Mouse (Mus musculus): ENCODE measurements around the gene Wfdc15a. TPM values are rescaled to one million over a fixed set of nuclear protein-coding genes. Genes with fewer than 3 reads are reported as not detected.

Wfdc15a gene
- polyA plus RNA-seq, 1 experiment from 2014 or later, result not detected

- Histone ChIP-seq H3K4me2 (ENCODE audit: low read depth, low read length) (no peak overlapping the region), H3K27me3 (ENCODE audit: control insufficient read depth, insufficient read depth, low read length) (no peaks in the 10 kb centered on the region), H3K9ac (replicated peaks; ENCODE audit: low read length) (no peak overlapping the region), H3K9me3 (replicated peaks; ENCODE audit: control insufficient read depth, low read length) (no peaks in the 10 kb centered on the region), H3K4me1 (ENCODE audit: control insufficient read depth, insufficient read depth, low read length) (no peaks in the 10 kb centered on the region), H3K36me3 (replicated peaks; ENCODE audit: control insufficient read depth, insufficient read depth, low read depth, low read length) (no peaks in the 10 kb centered on the region), H3K4me3 (ENCODE audit: low read depth, low read length) (no peak overlapping the region), H3K27ac (replicated peaks; ENCODE audit: low read depth, low read length) (no peak overlapping the region)
- DNase-seq (ENCODE audit: low spot score) (no peak), ATAC-seq (replicated peaks; ENCODE audit: insufficient number of reproducible peaks, low FRiP score, low TSS enrichment, low read depth) (no peak)
- 88% methylated on average over 7 of the region's 7 CpGs for WGBS
These were observed 43.8 kb downstream of the Wfdc15a start for GRCm38 (mm10) chr2:164156158-164156557.

- 90% methylated on average over 10 of the region's 10 CpGs for WGBS
- Histone ChIP-seq H3K9me3 (replicated peaks; ENCODE audit: control insufficient read depth, low read length) (no peaks in the 10 kb centered on the region), H3K9ac (replicated peaks; ENCODE audit: low read length) (no peak overlapping the region), H3K27me3 (ENCODE audit: control insufficient read depth, insufficient read depth, low read length) (no peaks in the 10 kb centered on the region), H3K27ac (replicated peaks; ENCODE audit: low read depth, low read length) (no peak overlapping the region), H3K36me3 (replicated peaks; ENCODE audit: control insufficient read depth, insufficient read depth, low read depth, low read length) (no peaks in the 10 kb centered on the region), H3K4me3 (ENCODE audit: low read depth, low read length) (no peak overlapping the region), H3K4me2 (ENCODE audit: low read depth, low read length) (no peak overlapping the region), H3K4me1 (ENCODE audit: control insufficient read depth, insufficient read depth, low read length) (no peaks in the 10 kb centered on the region)
- DNase-seq (ENCODE audit: low spot score), result no peak
- no peak for ATAC-seq (replicated peaks; ENCODE audit: insufficient number of reproducible peaks, low FRiP score, low TSS enrichment, low read depth)
These were observed 45.9 kb downstream of the Wfdc15a start for GRCm38 (mm10) chr2:164154007-164154406.

DNA sequence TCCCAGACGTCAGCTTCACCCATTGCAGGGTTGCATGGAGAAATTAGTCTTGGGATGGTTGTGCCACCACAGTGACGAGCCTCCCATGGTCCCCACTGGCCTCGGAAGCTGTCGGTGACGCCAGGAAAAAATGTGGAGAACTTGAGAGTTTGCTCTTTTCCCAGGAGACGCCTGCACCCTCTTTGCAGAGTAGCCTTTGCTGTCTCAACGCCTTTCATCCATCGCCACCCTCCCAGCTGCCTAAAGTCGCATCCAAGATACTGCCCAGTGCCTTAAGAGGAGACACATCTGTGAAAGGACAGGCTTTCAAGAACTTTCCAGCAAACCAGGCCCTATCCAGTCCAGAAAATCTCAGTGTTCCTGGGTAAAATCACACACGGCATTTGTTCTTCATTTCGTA is 47.6 kb downstream of the Wfdc15a start:
- 93% methylated on average over 11 of the region's 11 CpGs for WGBS

DNA sequence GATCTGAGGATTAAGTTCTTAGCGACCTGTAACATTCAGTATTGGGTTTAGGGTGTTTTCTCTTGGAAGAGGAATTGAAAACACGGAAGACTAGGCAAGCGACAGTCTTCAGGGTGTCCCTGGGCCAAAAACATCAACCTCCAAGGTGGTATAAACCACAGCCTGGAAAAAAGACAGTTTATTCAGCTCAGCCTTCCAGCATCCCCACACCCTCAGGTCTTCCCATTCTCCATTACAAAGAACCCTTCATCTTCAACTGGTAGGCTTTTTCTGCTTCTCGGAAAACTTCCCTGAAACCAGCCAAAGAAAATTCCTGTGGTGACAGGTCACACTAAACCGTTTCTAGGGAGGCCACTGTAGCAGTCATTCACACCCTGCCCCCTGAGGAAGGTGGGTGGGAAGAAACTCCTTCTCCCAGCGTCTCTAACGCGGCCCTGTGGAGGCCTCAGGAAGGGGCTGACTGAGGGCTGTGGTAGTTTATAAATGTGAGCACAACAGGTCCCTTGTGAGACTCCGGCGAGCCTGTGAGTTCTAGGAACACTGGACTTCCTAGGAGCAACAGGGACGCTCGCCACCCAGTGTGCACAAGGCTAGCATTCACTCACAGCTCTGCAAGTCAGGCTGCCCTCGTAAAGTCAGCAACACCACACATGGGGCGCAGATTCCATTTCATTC is 49.7 kb downstream of the Wfdc15a start:
- H3K9ac ChIP-seq (replicated peaks; ENCODE audit: low read length), result peak overlapping the region; percentile 5; the same call in 1 of the 2 replicates
- H3K27ac ChIP-seq (replicated peaks; ENCODE audit: low read depth, low read length), result no peak overlapping the region
- 33% methylated on average over 14 of the region's 14 CpGs for WGBS
- H3K36me3 ChIP-seq (replicated peaks; ENCODE audit: control insufficient read depth, insufficient read depth, low read depth, low read length), result no peaks in the 10 kb centered on the region
- H3K4me3 ChIP-seq (ENCODE audit: low read depth, low read length), result no peak overlapping the region
- no peak for DNase-seq (ENCODE audit: low spot score)
- H3K27me3 ChIP-seq (ENCODE audit: control insufficient read depth, insufficient read depth, low read length), result no peaks in the 10 kb centered on the region
- no peak for ATAC-seq (replicated peaks; ENCODE audit: insufficient number of reproducible peaks, low FRiP score, low TSS enrichment, low read depth)
- H3K4me1 ChIP-seq (ENCODE audit: control insufficient read depth, insufficient read depth, low read length), result no peaks in the 10 kb centered on the region
- no peaks in the 10 kb centered on the region for H3K9me3 ChIP-seq (replicated peaks; ENCODE audit: control insufficient read depth, low read length)
- H3K4me2 ChIP-seq (ENCODE audit: low read depth, low read length), result no peak overlapping the region

More for the DNA sequence above, 47.6 kb downstream of the Wfdc15a start:
- Histone ChIP-seq H3K4me1 (ENCODE audit: control insufficient read depth, insufficient read depth, low read length) (no peaks in the 10 kb centered on the region), H3K9me3 (replicated peaks; ENCODE audit: control insufficient read depth, low read length) (no peaks in the 10 kb centered on the region), H3K27me3 (ENCODE audit: control insufficient read depth, insufficient read depth, low read length) (no peaks in the 10 kb centered on the region), H3K4me3 (ENCODE audit: low read depth, low read length) (no peak overlapping the region), H3K27ac (replicated peaks; ENCODE audit: low read depth, low read length) (no peak overlapping the region), H3K4me2 (ENCODE audit: low read depth, low read length) (no peak overlapping the region), H3K9ac (replicated peaks; ENCODE audit: low read length) (no peak overlapping the region), H3K36me3 (replicated peaks; ENCODE audit: control insufficient read depth, insufficient read depth, low read depth, low read length) (no peaks in the 10 kb centered on the region)
- DNase-seq (ENCODE audit: low spot score), result no peak
- ATAC-seq (replicated peaks; ENCODE audit: insufficient number of reproducible peaks, low FRiP score, low TSS enrichment, low read depth), result no peak

Other genes with a start within 250 kb of the Wfdc15a start
- 332 and 344 TPM in 2 replicates for gene Ywhab, start 205.2 kb downstream of the Wfdc15a start, polyA plus RNA-seq (2014; fragmentation: Nextera tagmentation; extraction: Ambion mirVana)
- gene Pabpc1l, start 174.7 kb downstream of the Wfdc15a start, polyA plus RNA-seq (2014; fragmentation: Nextera tagmentation; extraction: Ambion mirVana), result 1.4 and 2.2 TPM in 2 replicates
- gene Stk4, start 129.8 kb downstream of the Wfdc15a start, polyA plus RNA-seq (2014; fragmentation: Nextera tagmentation; extraction: Ambion mirVana), result 26.5 and 31.4 TPM in 2 replicates
- gene Tomm34, start 129.0 kb downstream of the Wfdc15a start, polyA plus RNA-seq (2014; fragmentation: Nextera tagmentation; extraction: Ambion mirVana), result 60.5 and 61.0 TPM in 2 replicates
- gene Kcns1, start 29.0 kb downstream of the Wfdc15a start, polyA plus RNA-seq (2014; fragmentation: Nextera tagmentation; extraction: Ambion mirVana), result 0.07 and 0.20 TPM in 2 replicates
- not detected in 2 replicates for gene Wfdc5, start 17.4 kb downstream of the Wfdc15a start, polyA plus RNA-seq (2014; fragmentation: Nextera tagmentation; extraction: Ambion mirVana)
- gene Wfdc12, start 9.5 kb downstream of the Wfdc15a start, polyA plus RNA-seq (2014; fragmentation: Nextera tagmentation; extraction: Ambion mirVana), result not detected in 2 replicates
- gene Wfdc15b, start 21.5 kb upstream of the Wfdc15a start, polyA plus RNA-seq (2014; fragmentation: Nextera tagmentation; extraction: Ambion mirVana), result not detected in 2 replicates
- not detected in 2 replicates for gene Svs2, start 38.3 kb upstream of the Wfdc15a start, polyA plus RNA-seq (2014; fragmentation: Nextera tagmentation; extraction: Ambion mirVana)
- gene Svs3b, start 56.5 kb upstream of the Wfdc15a start, polyA plus RNA-seq (2014; fragmentation: Nextera tagmentation; extraction: Ambion mirVana), result not detected in 2 replicates
- gene Svs4, start 78.3 kb upstream of the Wfdc15a start, polyA plus RNA-seq (2014; fragmentation: Nextera tagmentation; extraction: Ambion mirVana), result not detected in 2 replicates
- not detected in 2 replicates for gene Svs3a, start 89.1 kb upstream of the Wfdc15a start, polyA plus RNA-seq (2014; fragmentation: Nextera tagmentation; extraction: Ambion mirVana)
- gene Svs6, start 116.6 kb upstream of the Wfdc15a start, polyA plus RNA-seq (2014; fragmentation: Nextera tagmentation; extraction: Ambion mirVana), result not detected in 2 replicates
- not detected in 2 replicates for gene Svs5, start 132.6 kb upstream of the Wfdc15a start, polyA plus RNA-seq (2014; fragmentation: Nextera tagmentation; extraction: Ambion mirVana)
- gene Slpi, start 189.0 kb upstream of the Wfdc15a start, polyA plus RNA-seq (2014; fragmentation: Nextera tagmentation; extraction: Ambion mirVana), result 0.32 and 0.79 TPM in 2 replicates
- gene Rbpjl, start 203.0 kb upstream of the Wfdc15a start, polyA plus RNA-seq (2014; fragmentation: Nextera tagmentation; extraction: Ambion mirVana), result not detected in 2 replicates
- gene Matn4, start 205.0 kb upstream of the Wfdc15a start, polyA plus RNA-seq (2014; fragmentation: Nextera tagmentation; extraction: Ambion mirVana), result 1.2 and 1.3 TPM in 2 replicates
- 19.2 and 24.1 TPM in 2 replicates for gene Sdc4, start 243.8 kb upstream of the Wfdc15a start, polyA plus RNA-seq (2014; fragmentation: Nextera tagmentation; extraction: Ambion mirVana)